Mouse (Mus musculus): Measurements from ENCODE around the gene Abhd15. TPM values are rescaled to one million over a fixed set of nuclear protein-coding genes. Genes with fewer than 3 reads are reported as not detected.

Gene Abhd15
- polyA plus RNA-seq, 1 experiment = 4.1 TPM

DNA sequence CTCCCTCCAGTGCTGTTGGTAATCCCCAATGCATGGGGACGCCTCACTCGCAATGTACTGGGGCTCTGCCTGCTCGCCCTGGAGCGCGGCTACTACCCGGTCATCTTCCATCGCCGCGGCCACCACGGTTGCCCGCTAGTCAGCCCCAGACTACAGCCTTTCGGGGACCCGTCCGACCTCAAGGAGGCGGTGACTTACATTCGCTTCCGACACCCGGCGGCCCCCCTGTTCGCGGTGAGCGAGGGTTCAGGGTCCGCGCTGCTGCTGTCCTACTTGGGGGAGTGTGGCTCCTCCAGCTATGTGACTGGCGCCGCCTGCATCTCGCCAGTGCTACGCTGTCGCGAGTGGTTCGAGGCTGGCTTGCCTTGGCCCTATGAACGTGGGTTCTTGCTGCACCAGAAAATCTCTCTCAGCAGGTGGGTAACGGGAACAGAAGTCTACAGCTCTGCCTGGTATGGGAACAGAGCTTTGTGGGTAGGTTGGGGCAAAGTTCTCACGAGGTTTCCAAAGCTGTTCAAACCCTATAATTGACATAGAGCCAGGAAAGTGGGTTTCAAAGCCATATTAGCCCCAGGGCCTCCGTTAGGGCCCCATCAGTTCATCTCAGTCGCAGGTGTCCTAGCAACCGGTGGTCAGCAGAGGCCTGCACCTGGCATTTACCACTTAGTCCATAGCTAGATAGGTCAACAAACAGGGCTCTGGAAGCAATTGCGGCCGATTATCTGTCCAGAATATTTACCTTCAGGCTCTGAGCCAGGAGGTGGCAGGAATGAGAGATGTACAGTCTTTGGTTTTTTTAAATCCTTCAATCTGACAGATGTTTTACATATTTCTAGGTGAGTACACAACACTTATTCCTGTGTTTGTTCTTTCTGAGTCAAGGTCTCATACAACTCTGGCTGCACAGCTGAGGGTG lies 974 bp downstream of the Abhd15 start, which contains the start of gene Trp53i13:
Trp53i13 (minus strand) TSS at position 344 of the 916 bp plus-strand sequence.
- TF ChIP-seq CTCF (IDR thresholded peaks at IDR 0.05; ENCODE audit: extremely low read depth, insufficient read depth, insufficient read length, insufficient replicate concordance) = no peak
- TF ChIP-seq POLR2A (IDR thresholded peaks at IDR 0.05; ENCODE audit: low read depth, low read length) = no peak
- WGBS = 11% methylated on average over 39 of the region's 39 CpGs
- Histone ChIP-seq H3K36me3 (ENCODE audit: control insufficient read depth, insufficient read depth, low read length) (no peaks in the 10 kb centered on the region), H3K27ac (ENCODE audit: insufficient read depth, low read length) (peak within 1 kb of the TSS; percentile 43), H3K27me3 (ENCODE audit: control insufficient read depth, insufficient read depth, low read length) (peaks cover 6% of the 10 kb centered on the region), H3K4me1 (ENCODE audit: control insufficient read depth, insufficient read depth, insufficient read length) (peaks cover 45% of the 10 kb centered on the region), H3K4me3 (ENCODE audit: extremely low read depth, insufficient read depth, insufficient read length) (peak within 1 kb of the TSS; percentile 58)
- peak in 1 of 2 experiments; percentile 21 for DNase-seq (ENCODE audit: low read depth in 1 of 2, low spot score in 2 of 2)

- no peak for TF ChIP-seq POLR2A (IDR thresholded peaks at IDR 0.05; ENCODE audit: low read depth, low read length)
- TF ChIP-seq CTCF (IDR thresholded peaks at IDR 0.05; ENCODE audit: extremely low read depth, insufficient read depth, insufficient read length, insufficient replicate concordance) = no peak
- DNase-seq (ENCODE audit: low read depth in 1 of 2, low spot score in 2 of 2) = no peak
- peaks cover 45% of the 10 kb centered on the region for H3K4me1 ChIP-seq (ENCODE audit: control insufficient read depth, insufficient read depth, insufficient read length)
- H3K36me3 ChIP-seq (ENCODE audit: control insufficient read depth, insufficient read depth, low read length) = no peaks in the 10 kb centered on the region
- no peak overlapping the region for H3K4me3 ChIP-seq (ENCODE audit: extremely low read depth, insufficient read depth, insufficient read length)
- no peak overlapping the region for H3K27ac ChIP-seq (ENCODE audit: insufficient read depth, low read length)
- peaks cover 6% of the 10 kb centered on the region for H3K27me3 ChIP-seq (ENCODE audit: control insufficient read depth, insufficient read depth, low read length)
- 79% methylated on average over 5 of the region's 5 CpGs for WGBS
Observed at GRCm38 (mm10) chr11:77516553-77517425, 1.9 kb downstream of the Abhd15 start.

DNA sequence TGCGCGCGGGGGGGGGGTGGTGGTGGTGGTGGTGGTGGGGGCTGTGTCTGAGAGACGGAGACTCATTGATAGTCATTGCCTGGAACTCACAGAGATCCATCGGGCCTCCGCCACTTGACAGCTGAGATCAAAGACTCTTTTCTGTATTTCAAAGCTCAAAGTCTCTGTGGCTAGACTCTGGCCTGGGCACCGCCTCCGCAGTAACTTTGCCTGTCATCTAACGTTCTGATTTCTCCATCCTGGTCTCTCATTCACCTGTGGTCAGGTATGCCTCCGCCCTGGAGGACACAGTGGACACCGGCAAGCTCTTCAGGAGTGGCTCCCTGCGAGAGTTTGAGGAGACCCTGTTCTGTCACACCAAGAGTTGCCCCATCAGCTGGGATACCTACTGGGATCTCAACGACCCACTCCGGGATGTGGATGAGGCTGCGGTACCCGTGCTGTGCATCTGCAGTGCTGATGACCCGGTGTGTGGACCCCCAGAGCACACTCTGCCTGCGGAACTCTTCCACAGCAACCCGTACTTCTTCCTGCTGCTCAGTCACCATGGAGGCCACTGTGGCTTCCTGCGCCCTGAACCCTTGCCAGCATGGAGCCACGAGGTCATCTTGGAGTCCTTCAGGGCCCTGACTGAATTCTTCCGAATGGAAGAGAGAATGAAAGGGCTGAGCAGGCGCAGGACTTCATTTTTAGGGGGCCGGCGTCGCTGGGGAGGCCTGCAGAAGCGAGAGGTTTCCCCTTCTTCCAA lies 3.3 kb downstream of the Abhd15 start:
- WGBS = 39% methylated on average over 27 of the region's 27 CpGs
- Histone ChIP-seq H3K27me3 (ENCODE audit: control insufficient read depth, insufficient read depth, low read length) (peaks cover 6% of the 10 kb centered on the region), H3K4me1 (ENCODE audit: control insufficient read depth, insufficient read depth, insufficient read length) (peaks cover 41% of the 10 kb centered on the region), H3K27ac (ENCODE audit: insufficient read depth, low read length) (peak overlapping the region; percentile 82), H3K4me3 (ENCODE audit: extremely low read depth, insufficient read depth, insufficient read length) (no peak overlapping the region; the same call in 1 of the 2 replicates), H3K36me3 (ENCODE audit: control insufficient read depth, insufficient read depth, low read length) (no peaks in the 10 kb centered on the region)
- peak in 1 of 2 experiments; percentile 16 for DNase-seq (ENCODE audit: low read depth in 1 of 2, low spot score in 2 of 2)
- no peak for TF ChIP-seq CTCF (IDR thresholded peaks at IDR 0.05; ENCODE audit: extremely low read depth, insufficient read depth, insufficient read length, insufficient replicate concordance)
- no peak for TF ChIP-seq POLR2A (IDR thresholded peaks at IDR 0.05; ENCODE audit: low read depth, low read length)

DNA sequence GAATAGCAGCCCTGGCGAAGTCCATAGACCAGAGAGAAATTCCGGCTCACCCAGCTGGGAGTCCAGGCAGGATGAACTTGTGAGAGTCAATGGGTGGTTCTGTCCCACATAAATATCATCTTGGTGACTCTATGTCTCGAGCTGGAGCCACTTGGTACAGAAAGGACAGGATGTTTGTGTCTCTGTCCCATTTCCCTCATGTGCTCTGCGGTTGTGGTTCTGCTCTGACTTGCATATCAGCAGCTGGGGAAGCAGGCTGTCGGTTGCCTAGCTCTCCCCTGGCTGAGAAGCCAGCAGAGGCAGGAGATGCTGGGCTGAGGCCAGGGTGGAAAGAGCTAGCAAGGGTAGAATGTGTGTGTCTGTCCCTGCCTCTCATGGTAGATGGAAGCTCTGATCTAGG lies 4.1 kb downstream of the Abhd15 start, which contains the start of gene Gm10392:
Gm10392 (minus strand) TSS at position 156 of the 400 bp plus-strand sequence.
- peaks cover 38% of the 10 kb centered on the region for H3K4me1 ChIP-seq (ENCODE audit: control insufficient read depth, insufficient read depth, insufficient read length)
- no peak within 1 kb of the TSS; the same call in 1 of the 2 replicates for H3K4me3 ChIP-seq (ENCODE audit: extremely low read depth, insufficient read depth, insufficient read length)
- peak within 1 kb of the TSS; percentile 82 for H3K27ac ChIP-seq (ENCODE audit: insufficient read depth, low read length)
- peaks cover 6% of the 10 kb centered on the region for H3K27me3 ChIP-seq (ENCODE audit: control insufficient read depth, insufficient read depth, low read length)
- peak; percentile 65 to 73 for DNase-seq (ENCODE audit: low read depth in 1 of 2, low spot score in 2 of 2)
- WGBS = 3% methylated on average over 5 of the region's 5 CpGs
- H3K36me3 ChIP-seq (ENCODE audit: control insufficient read depth, insufficient read depth, low read length) = no peaks in the 10 kb centered on the region
- TF ChIP-seq CTCF (IDR thresholded peaks at IDR 0.05; ENCODE audit: extremely low read depth, insufficient read depth, insufficient read length, insufficient replicate concordance) (no peak), POLR2A (IDR thresholded peaks at IDR 0.05; ENCODE audit: low read depth, low read length) (peak; percentile 2; the same call in 1 of the 2 replicates)

DNA sequence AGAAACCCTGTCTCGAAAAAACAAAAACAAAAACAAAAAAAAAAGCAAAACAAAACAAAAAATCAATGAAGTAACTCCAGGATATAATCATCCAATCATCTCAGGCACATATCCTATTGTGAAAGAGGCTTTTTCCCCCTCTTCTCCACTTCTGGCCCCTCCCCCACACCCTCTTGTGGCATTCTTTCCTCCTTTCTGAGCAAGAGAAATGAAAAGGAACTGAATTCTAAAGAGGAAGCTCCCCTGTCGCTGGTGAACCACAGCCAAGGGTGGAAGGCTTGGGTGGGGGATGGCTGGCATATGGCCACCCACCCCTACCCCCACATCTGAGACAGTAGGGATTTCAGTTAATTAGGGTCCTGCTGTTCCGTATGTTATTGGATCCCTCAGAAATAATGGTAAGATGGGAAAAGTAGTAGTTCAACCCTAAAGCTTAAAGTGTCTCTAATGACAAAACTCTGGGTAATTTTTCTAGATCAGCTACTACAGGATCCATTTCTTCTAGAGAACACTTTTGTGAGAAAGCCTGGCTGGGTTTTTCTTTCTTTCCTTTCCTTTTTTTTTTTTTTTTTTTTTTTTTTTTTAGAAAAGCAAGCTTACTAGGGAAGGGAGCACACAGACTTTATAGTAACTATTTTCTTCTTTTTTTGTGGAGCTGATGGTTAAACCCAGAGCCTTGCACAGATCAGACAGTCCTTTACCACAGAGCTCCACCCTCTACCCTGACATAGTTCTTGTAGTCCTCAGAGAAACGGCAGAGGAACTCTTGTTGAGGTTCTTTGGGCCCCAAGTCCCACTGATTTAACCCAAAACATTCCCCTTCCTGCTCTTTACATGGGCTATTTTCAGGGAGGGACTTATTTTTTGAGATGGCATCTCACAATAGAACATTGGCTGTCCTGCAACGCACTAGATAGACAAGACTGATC lies 5.9 kb downstream of the Abhd15 start:
- WGBS = 24% methylated on average over 5 of the region's 5 CpGs
- Histone ChIP-seq H3K27ac (ENCODE audit: insufficient read depth, low read length) (0 out of 2 replicates have a peak overlapping the region, but pooled peaks have one; percentile 12), H3K4me3 (ENCODE audit: extremely low read depth, insufficient read depth, insufficient read length) (no peak overlapping the region), H3K4me1 (ENCODE audit: control insufficient read depth, insufficient read depth, insufficient read length) (peaks cover 26% of the 10 kb centered on the region; the same call in 1 of the 2 replicates), H3K27me3 (ENCODE audit: control insufficient read depth, insufficient read depth, low read length) (peaks cover 2% of the 10 kb centered on the region; the same call in 1 of the 2 replicates), H3K36me3 (ENCODE audit: control insufficient read depth, insufficient read depth, low read length) (no peaks in the 10 kb centered on the region)
- no peak for TF ChIP-seq POLR2A (IDR thresholded peaks at IDR 0.05; ENCODE audit: low read depth, low read length)
- no peak for TF ChIP-seq CTCF (IDR thresholded peaks at IDR 0.05; ENCODE audit: extremely low read depth, insufficient read depth, insufficient read length, insufficient replicate concordance)
- DNase-seq (ENCODE audit: low read depth in 1 of 2, low spot score in 2 of 2) = peak in 1 of 2 experiments; percentile 47
